Mouse (Mus musculus) adrenal gland, adult 2 months (tissue): ENCODE data around the gene Aldh1l1. TPM values are rescaled to one million over a fixed set of nuclear protein-coding genes. Genes with fewer than 3 reads are reported as not detected.

Experiments used
- DNase-seq: peaks from one replicate; pipeline ENCODE4 v3.0.0; 2021
- polyA plus RNA-seq: library from polyadenylated mRNA; depleted of rRNA; stranded (reverse); fragments of >200 nt; gene quantifications from 2 replicates; pipeline ENCODE4 v1.2.3, GENCODE M21; 2012
- total RNA-seq, 2 experiments: library from RNA; stranded (reverse); gene quantifications; 2 replicates each; pipeline ENCODE4 v1.2.3; 2021

Gene Aldh1l1
- total and polyA plus RNA-seq, 3 experiments: 111 to 202 (median 136) TPM

- no peak for DNase-seq
These were observed 14.1 kb upstream of the Aldh1l1 start for GRCm38 (mm10) chr6:90472079-90472478.

- no peak for DNase-seq
These were observed 13.5 kb upstream of the Aldh1l1 start for GRCm38 (mm10) chr6:90472697-90473096.

GRCm38 (mm10) chr6:90473630-90474360 is 12.4 kb upstream of the Aldh1l1 start:
- DNase-seq: no peak

- no peak for DNase-seq
These were observed 11.9 kb upstream of the Aldh1l1 start for GRCm38 (mm10) chr6:90474361-90474750.

GRCm38 (mm10) chr6:90475176-90475853 is 10.9 kb upstream of the Aldh1l1 start:
- no peak for DNase-seq

GRCm38 (mm10) chr6:90475854-90476212 is 10.4 kb upstream of the Aldh1l1 start:
- no peak for DNase-seq

GRCm38 (mm10) chr6:90476941-90477518 is 9.2 kb upstream of the Aldh1l1 start:
- DNase-seq: peak; percentile 50

- DNase-seq: no peak
These were observed 2.0 kb upstream of the Aldh1l1 start for GRCm38 (mm10) chr6:90484249-90484648.

GRCm38 (mm10) chr6:90484876-90485275 is 1.4 kb upstream of the Aldh1l1 start:
- no peak for DNase-seq

GRCm38 (mm10) chr6:90487531-90487930 is 1.3 kb downstream of the Aldh1l1 start:
- no peak for DNase-seq

- DNase-seq: no peak
These were observed 3.3 kb downstream of the Aldh1l1 start for GRCm38 (mm10) chr6:90489532-90489931.

- DNase-seq: no peak
These were observed 4.7 kb downstream of the Aldh1l1 start for GRCm38 (mm10) chr6:90490976-90491375.

GRCm38 (mm10) chr6:90491956-90492744 is 5.9 kb downstream of the Aldh1l1 start:
- DNase-seq: peak; percentile 72

GRCm38 (mm10) chr6:90494155-90494554 is 7.9 kb downstream of the Aldh1l1 start:
- no peak for DNase-seq

- DNase-seq: no peak
These were observed 8.3 kb downstream of the Aldh1l1 start for GRCm38 (mm10) chr6:90494566-90494965.

- DNase-seq: no peak
These were observed 9.2 kb downstream of the Aldh1l1 start for GRCm38 (mm10) chr6:90495282-90495912.

- no peak for DNase-seq
These were observed 10.0 kb downstream of the Aldh1l1 start for GRCm38 (mm10) chr6:90496217-90496616.

GRCm38 (mm10) chr6:90499509-90499908 is 13.3 kb downstream of the Aldh1l1 start:
- DNase-seq: no peak

GRCm38 (mm10) chr6:90501222-90501940 is 15.2 kb downstream of the Aldh1l1 start:
- peak; percentile 47 for DNase-seq

GRCm38 (mm10) chr6:90505906-90506305 is 19.7 kb downstream of the Aldh1l1 start:
- no peak for DNase-seq

GRCm38 (mm10) chr6:90506673-90507311 is 20.6 kb downstream of the Aldh1l1 start:
- peak; percentile 74 for DNase-seq
